Comparison of ENCODE assay signal across 8 mouse cellular contexts in the genomic region with DNA sequence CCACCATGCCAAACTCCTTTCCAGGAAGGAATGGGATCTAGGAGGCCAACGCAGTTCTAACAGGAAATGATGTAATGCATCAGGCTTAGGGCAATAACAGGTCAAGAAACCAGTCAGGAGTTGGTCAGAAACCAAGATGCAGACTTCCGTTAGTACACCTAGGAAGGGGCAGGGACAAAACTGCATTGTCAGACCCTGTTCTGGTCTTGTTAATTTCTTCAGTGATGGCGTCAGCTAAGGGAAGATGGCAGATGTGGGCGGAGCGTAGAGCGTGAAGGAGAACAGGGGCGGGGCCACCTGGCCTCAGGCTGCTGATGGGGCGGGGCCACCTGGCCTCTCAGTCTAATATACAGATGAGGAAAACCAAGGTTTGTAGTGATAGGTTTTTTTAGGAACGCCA. TPM values are rescaled to one million over a fixed set of nuclear protein-coding genes. Genes with fewer than 3 reads are reported as not detected.
DNase-seq lines count a peak whose midpoint lies in the region; ATAC-seq lines count a peak whose summit lies in the region.

No protein-coding gene starts in this region.

- no peaks in the 10 kb centered on the region for H3K9me3 ChIP-seq in embryonic facial prominence, embryonic 14.5 days (ENCODE audit: control insufficient read depth, low read length)
- H3K9me3 ChIP-seq in hindbrain, embryonic 15.5 days = no peaks in the 10 kb centered on the region

- H3K27ac ChIP-seq in embryonic facial prominence, embryonic 14.5 days (replicated peaks; ENCODE audit: low read depth, low read length) = peak overlapping the region; percentile 94
- peak overlapping the region; percentile 73; the same call in 1 of the 2 replicates for H3K27ac ChIP-seq in hindbrain, embryonic 15.5 days (replicated peaks)

- peaks cover 8% of the 10 kb centered on the region for H3K4me1 ChIP-seq in embryonic facial prominence, embryonic 14.5 days (ENCODE audit: control insufficient read depth, insufficient read depth, low read length)
- H3K4me1 ChIP-seq in hindbrain, embryonic 15.5 days (replicated peaks) = peaks cover 10% of the 10 kb centered on the region

- ATAC-seq in embryonic facial prominence, embryonic 14.5 days (ENCODE audit: low read depth) = peak; percentile 4; the same call in 1 of the 2 replicates
- no peak for ATAC-seq in hindbrain, embryonic 15.5 days (ENCODE audit: low FRiP score, low read depth)

- no peak overlapping the region for H3K9ac ChIP-seq in embryonic facial prominence, embryonic 14.5 days (ENCODE audit: low read depth, low read length)
- H3K9ac ChIP-seq in hindbrain, embryonic 15.5 days = no peak overlapping the region

- peak overlapping the region; percentile 43; the same call in 1 of the 2 replicates for H3K4me2 ChIP-seq in embryonic facial prominence, embryonic 14.5 days (ENCODE audit: low read depth, low read length)
- H3K4me2 ChIP-seq in hindbrain, embryonic 15.5 days = no peak overlapping the region; the same call in 1 of the 2 replicates

- no peaks in the 10 kb centered on the region for H3K27me3 ChIP-seq in embryonic facial prominence, embryonic 14.5 days (replicated peaks; ENCODE audit: control insufficient read depth, insufficient read depth, low read length)
- H3K27me3 ChIP-seq in hindbrain, embryonic 15.5 days = no peaks in the 10 kb centered on the region

- peaks cover 43% of the 10 kb centered on the region for H3K36me3 ChIP-seq in embryonic facial prominence, embryonic 14.5 days (ENCODE audit: control insufficient read depth, insufficient read depth, low read length)
- peaks cover 14% of the 10 kb centered on the region for H3K36me3 ChIP-seq in hindbrain, embryonic 15.5 days

- H3K4me3 ChIP-seq in embryonic facial prominence, embryonic 14.5 days (ENCODE audit: low read depth, low read length) = 0 out of 2 replicates have a peak overlapping the region, but pooled peaks have one; percentile 1
- H3K4me3 ChIP-seq in hindbrain, embryonic 15.5 days = no peak overlapping the region

- peak; percentile 42 for DNase-seq in kidney, adult 9 months
- no peak for DNase-seq in kidney, adult 18-20 months
- peak; percentile 55 for DNase-seq in embryonic facial prominence, embryonic 14.5 days (ENCODE audit: low spot score)
- peak; percentile 58 for DNase-seq in lung, postnatal 36 days
- DNase-seq in ovary, postnatal 36 days (ENCODE audit: low spot score) = no peak
- DNase-seq in left cerebral cortex, adult 8-10 months (ENCODE audit: low spot score in 2 of 2) = no peak
- no peak for DNase-seq in retina, embryonic 14.5 days (ENCODE audit: low spot score)

- 59% methylated on average over 9 of the region's 9 CpGs for whole genome bisulfite sequencing in embryonic facial prominence, embryonic 14.5 days
- 71% methylated on average over 9 of the region's 9 CpGs for WGBS in hindbrain, embryonic 15.5 days

RNA-seq across cellular contexts. Expression of a gene that starts 28.5 kb away (rescaled TPM):
- 300 and 310 TPM in 2 replicates for polyA plus RNA-seq in embryonic facial prominence, embryonic 14.5 days (2014; fragmentation: Nextera tagmentation; extraction: Ambion mirVana)
- 299 and 320 TPM in 2 replicates for polyA plus RNA-seq in hindbrain, embryonic 15.5 days (2015; fragmentation: Nextera tagmentation; extraction: Ambion mirVana)
- total RNA-seq in left cerebral cortex, adult 8-10 months (2022) = 100 to 1,000 TPM; 336 to 365 (median 345) TPM

RNA-seq across cellular contexts. Expression of a gene that starts 36.4 kb away (rescaled TPM):
- polyA plus RNA-seq in embryonic facial prominence, embryonic 14.5 days (2014; fragmentation: Nextera tagmentation; extraction: Ambion mirVana) = 12.5 and 13.1 TPM in 2 replicates
- 14.7 and 17.1 TPM in 2 replicates for polyA plus RNA-seq in hindbrain, embryonic 15.5 days (2015; fragmentation: Nextera tagmentation; extraction: Ambion mirVana)
- total RNA-seq in left cerebral cortex, adult 8-10 months (2022) = 10 to 100 TPM; 19.1 to 22.9 (median 19.5) TPM

RNA-seq across cellular contexts. Expression of a gene that starts 50.9 kb away (rescaled TPM):
- 18.5 and 21.5 TPM in 2 replicates for polyA plus RNA-seq in embryonic facial prominence, embryonic 14.5 days (2014; fragmentation: Nextera tagmentation; extraction: Ambion mirVana)
- 8.9 and 9.1 TPM in 2 replicates for polyA plus RNA-seq in hindbrain, embryonic 15.5 days (2015; fragmentation: Nextera tagmentation; extraction: Ambion mirVana)
- 10 to 100 TPM; 10.7 to 14.2 (median 12.7) TPM for total RNA-seq in left cerebral cortex, adult 8-10 months (2022)

RNA-seq across cellular contexts. Expression of a gene that starts 53.4 kb away (rescaled TPM):
- polyA plus RNA-seq in embryonic facial prominence, embryonic 14.5 days (2014; fragmentation: Nextera tagmentation; extraction: Ambion mirVana) = 10.8 and 12.9 TPM in 2 replicates
- 16.4 and 17.7 TPM in 2 replicates for polyA plus RNA-seq in hindbrain, embryonic 15.5 days (2015; fragmentation: Nextera tagmentation; extraction: Ambion mirVana)
- 1 to 10 TPM; 4.5 to 6.2 (median 6.2) TPM for total RNA-seq in left cerebral cortex, adult 8-10 months (2022)

Comparison
In these comparisons a context has a peak if more than half of its experiments do, and no peak if none do; other contexts are left out.
1. DNase-seq: peak in kidney, adult 9 months (single experiment), embryonic facial prominence, embryonic 14.5 days (single experiment) and lung, postnatal 36 days (single experiment); none in kidney, adult 18-20 months (single experiment), ovary, postnatal 36 days (single experiment), left cerebral cortex, adult 8-10 months (0 of 2) and retina, embryonic 14.5 days (single experiment).